Mouse (Mus musculus): ENCODE results near the gene Dok3.

- TF ChIP-seq CTCF (IDR thresholded peaks at IDR 0.05; ENCODE audit: control insufficient read depth, insufficient read depth, insufficient read length) (no peak), USF1 (IDR thresholded peaks at IDR 0.05; ENCODE audit: low read depth) (no peak), MYOG (IDR thresholded peaks at IDR 0.05; ENCODE audit: control insufficient read depth, extremely low read depth, insufficient read length) (no peak)
Observed at GRCm38 (mm10) chr13:55505810-55506209, 23.3 kb downstream of the Dok3 start.

All from C2C12 (cell line).